Mouse (Mus musculus): Measurements from ENCODE around the gene Apol10a.
A peak's percentile ranks its signal among the peaks of the same experiment; 100 is the strongest.
"Not testable (repeated sequence)": the region's sequence is repeated elsewhere in the genome, so short reads cannot be mapped to it uniquely, and the experiment has no call there.

Apol10a gene

GRCm38 (mm10) chr15:77476693-77477092, at the start of gene Apol10a:
TSS of gene Apol10a (plus strand) at chr15:77477047.
- DNase-seq (ENCODE audit: low read depth, low spot score) = not testable (repeated sequence)

GRCm38 (mm10) chr15:77428690-77429448, 48.0 kb upstream of the Apol10a start:
- DNase-seq (ENCODE audit: low read depth, low spot score) = not testable (repeated sequence)

GRCm38 (mm10) chr15:77444746-77445145, 32.1 kb upstream of the Apol10a start:
- not testable (repeated sequence) for DNase-seq (ENCODE audit: low read depth, low spot score)

GRCm38 (mm10) chr15:77445668-77446067, 31.2 kb upstream of the Apol10a start:
- not testable (repeated sequence) for DNase-seq (ENCODE audit: low read depth, low spot score)

GRCm38 (mm10) chr15:77447392-77447791, 29.5 kb upstream of the Apol10a start, which contains the start of gene Apol7b:
TSS of gene Apol7b (minus strand) at chr15:77447492.
- DNase-seq (ENCODE audit: low read depth, low spot score) = peak; percentile 1

- DNase-seq (ENCODE audit: low read depth, low spot score) = peak; percentile 25
These were observed 26.9 kb upstream of the Apol10a start for GRCm38 (mm10) chr15:77449927-77450326.

- not testable (repeated sequence) for DNase-seq (ENCODE audit: low read depth, low spot score)
These were observed 2.0 kb upstream of the Apol10a start for GRCm38 (mm10) chr15:77474699-77475390.

- DNase-seq (ENCODE audit: low read depth, low spot score) = no peak
These were observed 5.4 kb downstream of the Apol10a start for GRCm38 (mm10) chr15:77482140-77482794.

GRCm38 (mm10) chr15:77493181-77493580, 16.3 kb downstream of the Apol10a start:
- DNase-seq (ENCODE audit: low read depth, low spot score) = not testable (repeated sequence)

- DNase-seq (ENCODE audit: low read depth, low spot score) = not testable (repeated sequence)
These were observed 17.8 kb downstream of the Apol10a start for GRCm38 (mm10) chr15:77494694-77495093.

GRCm38 (mm10) chr15:77507966-77508365, 31.1 kb downstream of the Apol10a start, which contains the start of gene Apol11a:
TSS of gene Apol11a (plus strand) at chr15:77508271.
- DNase-seq (ENCODE audit: low read depth, low spot score) = not testable (repeated sequence)

GRCm38 (mm10) chr15:77520596-77520995, 43.7 kb downstream of the Apol10a start:
- not testable (repeated sequence) for DNase-seq (ENCODE audit: low read depth, low spot score)

- DNase-seq (ENCODE audit: low read depth, low spot score) = peak; percentile 22
These were observed 46.5 kb downstream of the Apol10a start for GRCm38 (mm10) chr15:77523186-77523843.

GRCm38 (mm10) chr15:77533216-77533615, 56.4 kb downstream of the Apol10a start, which contains the start of gene Apol7c:
TSS of gene Apol7c (minus strand) at chr15:77533316.
- no peak for DNase-seq (ENCODE audit: low read depth, low spot score)

- not testable (repeated sequence) for DNase-seq (ENCODE audit: low read depth, low spot score)
These were observed 62.4 kb downstream of the Apol10a start for GRCm38 (mm10) chr15:77539221-77539620.

All from CD4-positive helper T cell, adult 2 months (primary cell).